Mouse (Mus musculus) heart, embryonic 15.5 days (tissue): ENCODE data around the gene Wnt7a. TPM values are rescaled to one million over a fixed set of nuclear protein-coding genes. Genes with fewer than 3 reads are reported as not detected.

Experiments used
- ATAC-seq: fragments of 200-750 bp; cut with Nextera tagmentation; replicated peaks from 2 replicates; pipeline ENCODE4 v1.8.0; 2017; ENCODE audit warnings: low read depth, moderate TSS enrichment; ENCODE audit not compliant: insufficient number of reproducible peaks, insufficient read depth, low FRiP score
- H3K27ac ChIP-seq: fragments of 300-500 bp; sonication (generic); 2 replicates; pipeline ENCODE4 v1.5.1; 2015; ENCODE audit warnings: mild to moderate bottlenecking, inconsistent platforms
- H3K27me3 ChIP-seq: fragments of 300-500 bp; sonication (generic); 2 replicates; pipeline ENCODE4 v1.6.1; 2015; ENCODE audit warnings: inconsistent platforms
- H3K36me3 ChIP-seq: fragments of 300-500 bp; sonication (generic); 2 replicates; pipeline ENCODE4 v1.6.1; 2015; ENCODE audit warnings: mild to moderate bottlenecking, inconsistent platforms
- H3K4me1 ChIP-seq: fragments of 300-500 bp; sonication (generic); replicated peaks from 2 replicates; pipeline ENCODE4 v1.6.1; 2015; ENCODE audit warnings: inconsistent platforms
- H3K4me2 ChIP-seq: fragments of 300-500 bp; sonication (generic); 2 replicates; pipeline ENCODE4 v1.6.1; 2015; ENCODE audit warnings: inconsistent platforms, mild to moderate bottlenecking, moderate library complexity
- H3K4me3 ChIP-seq: fragments of 300-500 bp; sonication (generic); 2 replicates; pipeline ENCODE4 v1.5.1; 2015; ENCODE audit warnings: mild to moderate bottlenecking, inconsistent platforms
- H3K9ac ChIP-seq: fragments of 300-500 bp; sonication (generic); 2 replicates; pipeline ENCODE4 v1.6.1; 2015; ENCODE audit warnings: mild to moderate bottlenecking, inconsistent platforms
- H3K9me3 ChIP-seq: fragments of 300-500 bp; sonication (generic); replicated peaks from 2 replicates; pipeline ENCODE4 v1.6.1; 2016; ENCODE audit warnings: inconsistent platforms
- WGBS: fragments of 180-500 bp; shearing (Covaris S2); methylation state at CpG from one replicate; pipeline ENCODE4 v1.1.7; 2015; ENCODE audit warnings: mixed read lengths; 5-methylcytosine and 5-hydroxymethylcytosine counted together
- polyA plus RNA-seq: library from polyadenylated mRNA; unstranded; fragments of >200 nt; fragmentation: Nextera tagmentation; extraction: Ambion mirVana; gene quantifications from 2 replicates; pipeline ENCODE4 v1.2.1, GENCODE M21; 2015

Wnt7a gene
- 0.04 and 0.77 TPM in 2 replicates for polyA plus RNA-seq

GRCm38 (mm10) chr6:91410961-91411368, at the start of gene Wnt7a:
TSS of gene Wnt7a (minus strand) at chr6:91411363.
- peaks cover 22% of the 10 kb centered on the region for H3K4me1 ChIP-seq
- H3K36me3 ChIP-seq = no peaks in the 10 kb centered on the region
- H3K27ac ChIP-seq = no peak within 1 kb of the TSS
- peaks cover 100% of the 10 kb centered on the region for H3K27me3 ChIP-seq
- ATAC-seq = no peak
- WGBS = under 1% methylated on average over 45 of the region's 51 CpGs
- peak within 1 kb of the TSS; percentile 95 for H3K4me2 ChIP-seq
- no peaks in the 10 kb centered on the region for H3K9me3 ChIP-seq
- peak within 1 kb of the TSS; percentile 35 for H3K9ac ChIP-seq
- H3K4me3 ChIP-seq = peak within 1 kb of the TSS; percentile 52

DNA sequence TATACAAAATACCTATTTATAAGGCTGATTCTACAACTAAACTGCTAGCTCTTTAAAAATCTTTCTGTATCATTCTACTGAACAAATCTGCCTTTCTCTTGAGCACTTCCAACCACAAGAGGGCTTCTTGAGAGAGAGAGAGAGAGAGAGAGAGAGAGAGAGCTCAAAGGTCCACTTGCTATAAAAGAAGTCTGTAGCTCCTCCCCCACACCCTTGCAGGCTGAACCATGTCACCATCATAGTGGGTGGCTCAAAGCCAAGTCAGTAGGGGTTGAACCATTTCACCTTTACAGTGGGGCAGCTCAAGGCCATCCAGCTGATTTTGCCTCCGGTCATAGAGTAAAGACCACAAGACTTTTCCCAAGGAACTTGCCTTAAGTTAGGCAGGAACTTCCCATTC, 48.3 kb upstream of the Wnt7a start:
- H3K9ac ChIP-seq = no peak overlapping the region
- no peak overlapping the region for H3K27ac ChIP-seq
- no peaks in the 10 kb centered on the region for H3K9me3 ChIP-seq
- H3K4me2 ChIP-seq = no peak overlapping the region
- WGBS = 86% methylated on average over 1 of the region's 1 CpGs
- no peak for ATAC-seq
- H3K27me3 ChIP-seq = no peaks in the 10 kb centered on the region
- no peaks in the 10 kb centered on the region for H3K4me1 ChIP-seq
- peaks cover 19% of the 10 kb centered on the region for H3K36me3 ChIP-seq
- H3K4me3 ChIP-seq = no peak overlapping the region

DNA sequence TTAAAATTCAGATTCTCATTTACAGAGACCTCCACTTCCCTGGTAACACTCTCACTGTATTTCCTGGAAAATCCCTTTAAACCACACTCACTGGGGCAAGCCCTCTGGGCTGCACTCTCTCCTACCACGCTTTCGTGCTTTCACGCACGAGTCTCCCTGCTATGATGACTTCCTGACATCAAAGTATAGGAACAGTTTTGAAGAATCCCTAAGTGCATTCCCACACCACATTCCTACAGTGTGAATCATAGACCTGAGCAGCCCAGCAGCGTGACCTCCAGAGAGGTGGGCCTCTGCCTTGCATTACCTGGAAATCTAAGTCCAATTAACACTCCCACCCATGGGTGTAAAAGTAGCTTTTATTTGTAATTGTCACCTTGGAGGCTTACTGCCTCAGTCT, 43.4 kb upstream of the Wnt7a start:
- 21% methylated on average over 5 of the region's 5 CpGs for WGBS
- Histone ChIP-seq H3K27me3 (0 out of 2 replicates have a peak, but pooled peaks cover 3% of the 10 kb centered on the region), H3K9me3 (no peaks in the 10 kb centered on the region), H3K4me1 (no peaks in the 10 kb centered on the region), H3K4me3 (no peak overlapping the region), H3K27ac (no peak overlapping the region), H3K4me2 (no peak overlapping the region), H3K36me3 (no peaks in the 10 kb centered on the region), H3K9ac (no peak overlapping the region)
- no peak for ATAC-seq

DNA sequence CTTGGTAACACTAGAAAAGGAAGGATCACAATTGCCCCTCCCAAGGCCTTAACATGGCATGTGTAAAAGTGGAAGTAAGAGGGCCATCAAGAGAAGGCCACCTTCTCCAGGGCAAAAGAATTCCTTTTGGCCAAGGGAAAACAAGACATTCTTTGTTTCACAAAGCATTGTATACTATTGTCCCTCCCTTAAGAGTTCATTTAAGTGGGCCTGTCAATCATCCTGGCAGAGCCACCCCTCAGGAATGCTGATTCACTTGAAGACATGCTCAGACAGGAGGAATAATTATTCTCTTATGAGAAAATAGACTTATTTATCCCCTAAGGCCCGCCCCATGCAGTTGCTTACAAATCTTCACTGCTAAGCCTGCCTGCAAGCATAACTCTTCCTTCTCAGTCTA, 40.9 kb upstream of the Wnt7a start:
- H3K4me3 ChIP-seq = no peak overlapping the region
- H3K4me2 ChIP-seq = no peak overlapping the region
- no peaks in the 10 kb centered on the region for H3K36me3 ChIP-seq
- WGBS = 38% methylated on average over 1 of the region's 1 CpGs
- H3K4me1 ChIP-seq = no peaks in the 10 kb centered on the region
- H3K27ac ChIP-seq = no peak overlapping the region
- H3K9ac ChIP-seq = no peak overlapping the region
- 0 out of 2 replicates have a peak, but pooled peaks cover 12% of the 10 kb centered on the region for H3K27me3 ChIP-seq
- no peaks in the 10 kb centered on the region for H3K9me3 ChIP-seq
- no peak for ATAC-seq

DNA sequence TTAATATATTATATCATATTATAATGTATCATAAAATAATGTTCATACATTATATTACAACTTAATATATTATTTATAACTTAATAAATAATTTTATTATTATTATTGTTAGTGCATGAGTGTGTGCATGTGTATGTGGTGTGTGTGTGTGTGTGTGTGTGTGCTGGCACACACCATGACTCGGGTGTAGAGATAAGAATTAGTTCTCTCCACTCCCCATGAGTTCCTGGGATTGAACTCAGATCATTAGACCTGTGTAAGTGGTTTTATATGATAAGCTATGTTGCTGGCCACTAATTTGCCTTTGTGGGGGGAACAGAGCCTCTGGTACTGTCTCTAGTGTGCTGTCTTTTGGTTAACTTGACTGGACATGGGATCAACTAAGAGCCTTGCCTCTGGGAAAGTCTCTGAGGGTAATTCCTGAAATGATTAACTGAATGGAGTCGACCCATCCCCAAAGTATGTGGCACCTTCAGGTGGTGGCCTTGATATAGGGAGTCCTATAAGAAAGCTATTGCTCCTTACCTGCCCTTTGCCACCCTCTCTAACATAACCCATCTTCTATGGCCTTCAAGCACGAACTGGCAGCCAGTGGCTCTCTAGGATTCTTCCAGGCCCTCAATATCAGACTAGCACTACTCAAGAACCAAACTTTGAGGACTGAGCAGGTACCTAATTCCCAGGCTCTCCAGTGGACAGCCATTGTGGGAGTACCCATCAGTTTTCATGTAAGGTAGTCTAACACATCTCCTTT, 38.5 kb upstream of the Wnt7a start:
- H3K36me3 ChIP-seq = no peaks in the 10 kb centered on the region
- no peak overlapping the region for H3K27ac ChIP-seq
- 53% methylated on average over 3 of the region's 3 CpGs for WGBS
- no peaks in the 10 kb centered on the region for H3K9me3 ChIP-seq
- no peak overlapping the region for H3K4me2 ChIP-seq
- H3K4me1 ChIP-seq = no peaks in the 10 kb centered on the region
- no peak overlapping the region for H3K9ac ChIP-seq
- no peak overlapping the region for H3K4me3 ChIP-seq
- ATAC-seq = no peak
- H3K27me3 ChIP-seq = 0 out of 2 replicates have a peak, but pooled peaks cover 12% of the 10 kb centered on the region

DNA sequence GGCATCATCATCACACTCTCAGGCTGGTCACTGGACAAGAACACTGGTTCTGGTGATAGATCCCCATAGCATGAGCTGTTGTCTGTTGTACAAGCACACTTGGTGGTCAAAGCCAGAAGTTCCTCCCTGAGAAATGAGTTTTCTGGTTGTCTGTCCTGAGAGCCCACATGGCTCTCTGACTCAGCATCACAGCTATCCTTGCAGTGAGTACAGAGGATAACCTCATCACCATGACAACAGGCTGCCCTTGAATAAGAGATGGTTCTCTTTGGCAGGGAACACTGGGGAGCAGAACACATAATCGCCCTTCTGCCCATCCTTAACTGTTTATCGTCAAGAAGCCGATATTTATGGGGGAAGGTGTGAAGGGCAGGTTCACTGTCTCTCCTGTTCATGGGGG, 34.2 kb upstream of the Wnt7a start:
- 69% methylated on average over 3 of the region's 3 CpGs for WGBS
- Histone ChIP-seq H3K9ac (no peak overlapping the region), H3K36me3 (no peaks in the 10 kb centered on the region), H3K27ac (no peak overlapping the region), H3K4me2 (no peak overlapping the region), H3K9me3 (no peaks in the 10 kb centered on the region), H3K27me3 (0 out of 2 replicates have a peak, but pooled peaks cover 9% of the 10 kb centered on the region), H3K4me3 (no peak overlapping the region), H3K4me1 (peaks cover 8% of the 10 kb centered on the region)
- ATAC-seq = no peak

- no peaks in the 10 kb centered on the region for H3K9me3 ChIP-seq
- peak overlapping the region; percentile 68 for H3K4me3 ChIP-seq
- peaks cover 8% of the 10 kb centered on the region for H3K4me1 ChIP-seq
- peak overlapping the region; percentile 61 for H3K27ac ChIP-seq
- H3K4me2 ChIP-seq = peak overlapping the region; percentile 92
- H3K36me3 ChIP-seq = no peaks in the 10 kb centered on the region
- 4% methylated on average over 19 of the region's 19 CpGs for WGBS
- H3K27me3 ChIP-seq = peaks cover 22% of the 10 kb centered on the region
- peak; percentile 56; the same call in 1 of the 2 replicates for ATAC-seq
- H3K9ac ChIP-seq = peak overlapping the region; percentile 67
These were observed 30.0 kb upstream of the Wnt7a start for GRCm38 (mm10) chr6:91441145-91441662.

DNA sequence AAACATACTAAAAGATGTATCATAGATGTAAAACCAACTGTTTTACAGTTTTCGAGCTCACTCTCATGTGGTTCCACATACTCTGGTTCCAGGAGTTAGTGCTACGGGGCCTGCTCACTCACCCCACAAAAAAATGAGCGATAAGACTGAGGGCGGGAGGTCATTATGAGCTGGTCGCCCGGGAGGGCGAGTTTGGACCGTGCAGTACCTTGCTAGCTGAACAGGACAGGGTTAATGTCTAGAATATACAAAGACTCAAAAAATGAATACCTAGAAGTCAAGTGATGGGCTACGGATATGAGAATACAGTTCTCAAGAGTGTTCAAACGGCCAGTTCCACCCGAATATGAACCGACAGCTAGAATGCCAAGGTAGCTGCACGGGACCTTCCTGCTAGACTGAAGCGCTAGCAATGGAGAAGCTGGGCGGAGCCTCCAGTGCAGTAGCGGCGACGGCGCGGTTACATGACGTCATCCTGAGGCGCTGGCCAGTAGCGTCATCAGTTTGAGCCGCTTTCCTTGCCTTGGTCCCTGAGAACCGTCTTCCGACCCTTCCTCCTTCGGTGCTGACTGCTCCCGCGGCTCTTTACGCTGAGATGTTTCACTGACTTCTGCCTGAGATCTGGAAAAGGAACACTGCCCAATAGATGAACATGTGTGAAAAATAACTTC, 29.4 kb upstream of the Wnt7a start:
- Histone ChIP-seq H3K9ac (peak overlapping the region; percentile 67), H3K4me3 (peak overlapping the region; percentile 68), H3K4me2 (peak overlapping the region; percentile 92), H3K9me3 (no peaks in the 10 kb centered on the region), H3K4me1 (peaks cover 8% of the 10 kb centered on the region), H3K36me3 (no peaks in the 10 kb centered on the region), H3K27ac (peak overlapping the region; percentile 61; the same call in 1 of the 2 replicates), H3K27me3 (peaks cover 22% of the 10 kb centered on the region)
- 2% methylated on average over 30 of the region's 30 CpGs for WGBS
- ATAC-seq = peak; percentile 89

GRCm38 (mm10) chr6:91424151-91424550, 13.0 kb upstream of the Wnt7a start:
- Histone ChIP-seq H3K36me3 (no peaks in the 10 kb centered on the region), H3K27me3 (peaks cover 25% of the 10 kb centered on the region), H3K4me3 (no peak overlapping the region), H3K27ac (no peak overlapping the region), H3K9ac (no peak overlapping the region), H3K4me1 (no peaks in the 10 kb centered on the region), H3K4me2 (no peak overlapping the region), H3K9me3 (no peaks in the 10 kb centered on the region)
- ATAC-seq = no peak
- 71% methylated on average over 4 of the region's 4 CpGs for WGBS

DNA sequence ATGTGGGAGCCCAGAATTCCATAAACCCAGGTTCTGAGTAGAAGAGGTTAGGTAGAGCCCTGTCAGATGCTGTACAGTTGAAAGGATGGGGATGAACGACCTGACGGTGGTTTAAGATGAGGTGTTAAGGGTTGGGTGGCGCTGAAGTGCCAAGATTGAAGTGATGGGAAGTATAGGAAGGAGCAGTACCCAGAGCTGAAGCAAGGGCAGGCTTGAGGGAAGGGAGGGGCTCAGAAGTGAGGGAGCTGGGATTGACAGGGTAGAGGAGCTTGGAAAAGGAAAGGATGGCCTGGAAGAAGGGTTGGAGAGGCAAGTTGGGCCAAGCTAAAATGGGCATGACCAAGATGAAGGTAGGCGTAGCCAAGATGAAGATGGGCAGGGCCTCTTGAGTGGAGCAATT, 10.5 kb upstream of the Wnt7a start:
- Histone ChIP-seq H3K4me2 (no peak overlapping the region), H3K4me3 (no peak overlapping the region), H3K27me3 (peaks cover 46% of the 10 kb centered on the region), H3K36me3 (no peaks in the 10 kb centered on the region), H3K4me1 (no peaks in the 10 kb centered on the region), H3K9me3 (no peaks in the 10 kb centered on the region), H3K9ac (no peak overlapping the region), H3K27ac (no peak overlapping the region)
- WGBS = 63% methylated on average over 4 of the region's 4 CpGs
- no peak for ATAC-seq

- H3K27me3 ChIP-seq = peaks cover 79% of the 10 kb centered on the region
- WGBS = 63% methylated on average over 5 of the region's 5 CpGs
- no peak overlapping the region for H3K4me2 ChIP-seq
- H3K4me3 ChIP-seq = no peak overlapping the region
- no peak overlapping the region for H3K9ac ChIP-seq
- no peak for ATAC-seq
- no peaks in the 10 kb centered on the region for H3K4me1 ChIP-seq
- no peaks in the 10 kb centered on the region for H3K36me3 ChIP-seq
- no peak overlapping the region for H3K27ac ChIP-seq
- no peaks in the 10 kb centered on the region for H3K9me3 ChIP-seq
These were observed 6.2 kb upstream of the Wnt7a start for GRCm38 (mm10) chr6:91417291-91417845.
